Mouse (Mus musculus): ENCODE measurements around the gene Rapgef2.
"Not testable (repeated sequence)": the region's sequence is repeated elsewhere in the genome, so short reads cannot be mapped to it uniquely, and the experiment has no call there.

The Rapgef2 gene

GRCm38 (mm10) chr3:79203178-79203577, 83.1 kb downstream of the Rapgef2 start:
- DNase-seq (ENCODE audit: low read depth, low spot score): no peak

GRCm38 (mm10) chr3:79202275-79203153, 83.8 kb downstream of the Rapgef2 start:
- peak; percentile 79 for DNase-seq (ENCODE audit: low read depth, low spot score)

GRCm38 (mm10) chr3:79196708-79197437, 89.4 kb downstream of the Rapgef2 start:
- DNase-seq (ENCODE audit: low read depth, low spot score): peak; percentile 49

- no peak for DNase-seq (ENCODE audit: low read depth, low spot score)
Observed at GRCm38 (mm10) chr3:79195280-79195679, 91.0 kb downstream of the Rapgef2 start.

GRCm38 (mm10) chr3:79194111-79194793, 92.1 kb downstream of the Rapgef2 start:
- DNase-seq (ENCODE audit: low read depth, low spot score): no peak

GRCm38 (mm10) chr3:79193001-79193400, 93.3 kb downstream of the Rapgef2 start:
- DNase-seq (ENCODE audit: low read depth, low spot score): no peak

GRCm38 (mm10) chr3:79191981-79192380, 94.3 kb downstream of the Rapgef2 start:
- DNase-seq (ENCODE audit: low read depth, low spot score): no peak

GRCm38 (mm10) chr3:79191471-79191870, 94.8 kb downstream of the Rapgef2 start:
- no peak for DNase-seq (ENCODE audit: low read depth, low spot score)

- no peak for DNase-seq (ENCODE audit: low read depth, low spot score)
Observed at GRCm38 (mm10) chr3:79190377-79190776, 95.9 kb downstream of the Rapgef2 start.

- DNase-seq (ENCODE audit: low read depth, low spot score): no peak
Observed at GRCm38 (mm10) chr3:79187912-79188311, 98.4 kb downstream of the Rapgef2 start.

GRCm38 (mm10) chr3:79182290-79182689, 104.0 kb downstream of the Rapgef2 start:
- no peak for DNase-seq (ENCODE audit: low read depth, low spot score)

- DNase-seq (ENCODE audit: low read depth, low spot score): peak; percentile 71
Observed at GRCm38 (mm10) chr3:79181248-79181991, 104.9 kb downstream of the Rapgef2 start.

- DNase-seq (ENCODE audit: low read depth, low spot score): peak; percentile 73
Observed at GRCm38 (mm10) chr3:79180086-79180485, 106.2 kb downstream of the Rapgef2 start.

- DNase-seq (ENCODE audit: low read depth, low spot score): no peak
Observed at GRCm38 (mm10) chr3:79179499-79180053, 106.7 kb downstream of the Rapgef2 start.

GRCm38 (mm10) chr3:79178708-79179107, 107.6 kb downstream of the Rapgef2 start:
- DNase-seq (ENCODE audit: low read depth, low spot score): no peak

GRCm38 (mm10) chr3:79178070-79178469, 108.2 kb downstream of the Rapgef2 start:
- no peak for DNase-seq (ENCODE audit: low read depth, low spot score)

GRCm38 (mm10) chr3:79177136-79177870, 109.0 kb downstream of the Rapgef2 start:
- DNase-seq (ENCODE audit: low read depth, low spot score): no peak

GRCm38 (mm10) chr3:79174168-79174567, 112.1 kb downstream of the Rapgef2 start:
- no peak for DNase-seq (ENCODE audit: low read depth, low spot score)

- no peak for DNase-seq (ENCODE audit: low read depth, low spot score)
Observed at GRCm38 (mm10) chr3:79173291-79173690, 113.0 kb downstream of the Rapgef2 start.

- not testable (repeated sequence) for DNase-seq (ENCODE audit: low read depth, low spot score)
Observed at GRCm38 (mm10) chr3:79171146-79171545, 115.2 kb downstream of the Rapgef2 start.
